Mouse (Mus musculus) G1E (cell line): ENCODE data around the gene Tspan18.

ENCODE experiments used
- CTCF ChIP-seq: IDR thresholded peaks from 2 replicates; pipeline ENCODE4 v1.5.1; 2012; ENCODE audit warnings: low read depth, low read length, inconsistent platforms, mixed read lengths
- TAL1 ChIP-seq: conservative IDR thresholded peaks from 2 replicates; pipeline ENCODE4 v1.6.1; 2012; ENCODE audit warnings: low read depth, low read length, inconsistent platforms, mixed read lengths

GRCm38 (mm10) chr2:93309724-93310413 is 24.4 kb downstream of the Tspan18 start:
- TF ChIP-seq CTCF (no peak), TAL1 (no peak)
